Mouse (Mus musculus): ENCODE measurements around the gene Usp29.
"Not testable (repeated sequence)": the region's sequence is repeated elsewhere in the genome, so short reads cannot be mapped to it uniquely, and the experiment has no call there.

Usp29 gene

DNA sequence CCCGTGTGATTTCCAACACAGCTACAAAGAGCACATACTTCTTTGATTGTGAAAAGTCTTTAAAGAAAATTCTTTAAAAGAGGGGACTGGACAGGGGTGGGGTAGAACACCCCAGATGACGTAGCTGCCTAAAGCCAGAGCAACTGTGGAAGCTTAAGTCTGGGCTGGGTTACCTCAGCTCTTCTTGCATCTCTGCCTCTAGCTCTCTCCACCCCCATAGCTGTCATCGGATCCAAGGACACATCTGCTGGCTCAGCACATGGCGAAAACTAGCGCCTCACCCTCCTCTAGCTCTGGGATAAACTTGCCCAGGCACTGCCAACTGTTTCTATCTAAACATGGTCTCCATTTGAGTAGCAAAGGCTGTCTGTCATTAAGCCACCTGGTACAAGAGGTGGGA lies 34.9 kb downstream of the Usp29 start:
- no peak for DNase-seq (ENCODE audit: low spot score in 2 of 2)

GRCm38 (mm10) chr7:6770286-6770685 lies 39.9 kb downstream of the Usp29 start:
- DNase-seq (ENCODE audit: low spot score in 2 of 2), result no peak

DNA sequence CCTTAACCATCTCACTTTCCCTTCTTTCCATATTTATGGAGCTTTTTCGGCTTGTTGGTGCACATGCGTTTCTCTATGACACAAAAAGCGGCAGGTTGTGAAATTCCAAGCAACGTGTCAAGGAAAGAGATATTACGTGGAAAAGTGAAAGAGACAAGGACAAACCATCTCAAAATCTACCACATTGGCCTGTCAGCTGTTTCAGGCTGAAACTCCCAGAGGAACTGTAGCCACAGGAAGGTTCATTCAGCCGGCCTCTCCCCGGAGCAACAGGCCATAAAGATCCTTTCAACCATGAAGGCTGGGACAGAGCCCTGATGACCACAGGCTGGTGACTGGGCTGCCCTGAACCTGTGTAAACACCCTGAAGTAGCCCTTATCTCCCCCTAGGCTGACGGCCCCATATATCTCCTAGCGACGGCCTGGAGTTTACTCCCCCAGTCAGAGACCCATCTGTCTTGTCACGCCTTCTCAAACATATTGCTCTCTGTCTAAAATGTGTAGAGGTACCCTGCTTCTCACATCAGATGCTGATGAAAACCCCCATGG lies 43.6 kb downstream of the Usp29 start:
- not testable (repeated sequence) for DNase-seq (ENCODE audit: low spot score in 2 of 2)

GRCm38 (mm10) chr7:6776314-6777059 lies 46.1 kb downstream of the Usp29 start:
- DNase-seq (ENCODE audit: low spot score in 2 of 2), result peak; percentile 69 to 84

DNA sequence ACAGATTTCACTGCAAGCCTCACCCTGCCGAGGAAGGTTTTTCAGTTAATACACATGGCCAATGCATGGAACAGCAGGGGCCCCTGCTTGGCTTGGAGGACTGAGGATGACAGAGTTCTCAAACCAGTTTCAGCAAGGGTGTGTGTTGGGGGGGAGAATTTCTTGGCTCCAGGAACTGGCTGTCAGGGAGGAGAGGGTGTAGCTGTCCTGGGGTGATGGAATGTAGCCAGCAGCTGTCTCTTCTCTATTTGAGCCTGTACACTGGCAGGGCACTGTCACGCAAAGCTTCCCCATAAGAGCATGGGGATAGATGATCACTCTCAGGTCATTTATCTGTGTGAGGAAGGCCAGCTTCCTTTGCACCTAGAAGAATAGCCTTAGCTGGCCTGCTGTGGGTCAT lies 46.7 kb downstream of the Usp29 start:
- DNase-seq (ENCODE audit: low spot score in 2 of 2), result no peak

- no peak for DNase-seq (ENCODE audit: low spot score in 2 of 2)
Observed at GRCm38 (mm10) chr7:6777689-6778088, 47.3 kb downstream of the Usp29 start.

- no peak for DNase-seq (ENCODE audit: low spot score in 2 of 2)
Observed at GRCm38 (mm10) chr7:6779172-6779571, 48.8 kb downstream of the Usp29 start.

DNA sequence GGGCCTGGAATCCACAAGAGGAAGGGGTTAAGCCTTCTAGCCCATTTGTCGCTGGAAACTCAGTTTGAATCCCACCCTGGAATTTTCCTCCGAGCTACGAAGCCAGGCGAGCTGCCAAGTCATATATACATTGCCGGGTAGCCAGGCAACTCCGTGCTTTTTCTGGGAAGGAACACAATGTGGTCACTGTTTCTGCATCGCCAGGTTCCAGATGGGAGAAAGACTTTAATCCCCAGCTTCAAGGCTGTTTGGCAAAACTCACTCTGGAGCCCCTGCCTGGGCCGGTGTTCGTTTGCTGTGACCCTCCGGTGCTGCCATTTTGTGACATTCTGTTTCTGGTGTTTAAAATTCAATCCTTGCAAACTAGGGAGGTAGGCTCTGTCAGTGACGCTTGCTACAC lies 51.2 kb downstream of the Usp29 start:
- DNase-seq (ENCODE audit: low spot score in 2 of 2), result no peak

DNA sequence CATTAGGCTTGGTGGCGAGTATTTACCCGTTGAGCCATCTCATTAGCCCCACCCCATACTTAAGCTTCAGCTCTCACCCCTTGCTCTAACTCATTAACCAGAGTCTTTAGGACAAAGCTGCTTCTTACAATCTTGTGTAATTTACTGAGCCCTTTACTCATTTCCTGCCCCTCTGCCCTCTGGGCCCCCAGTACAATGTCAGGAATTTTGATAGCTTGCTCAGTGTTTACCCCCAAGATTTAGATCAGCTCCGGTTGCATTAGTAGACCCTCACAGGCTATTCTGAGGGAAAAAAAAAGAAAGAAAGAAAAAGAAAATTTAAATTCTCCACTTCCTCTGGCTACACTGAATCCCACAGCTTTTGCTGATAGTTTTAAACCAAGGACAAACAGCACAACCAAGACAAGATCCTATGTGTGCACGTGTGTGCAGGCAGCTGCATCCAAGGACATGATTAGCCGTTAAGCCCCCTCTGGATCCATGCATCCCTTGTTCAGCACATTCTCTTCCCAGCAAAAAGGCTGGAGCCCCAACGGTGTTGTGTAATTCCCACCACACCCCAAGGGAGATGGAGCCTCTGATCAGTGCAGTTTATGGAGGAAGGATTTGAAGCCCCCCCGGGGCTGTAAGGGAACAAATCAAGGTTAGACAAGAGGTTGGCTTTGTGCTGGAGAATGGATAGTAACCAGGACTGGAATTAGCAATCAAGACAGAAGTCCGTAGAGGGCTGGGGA lies 54.1 kb downstream of the Usp29 start:
- DNase-seq (ENCODE audit: low spot score in 2 of 2), result no peak

GRCm38 (mm10) chr7:6787000-6787399 lies 56.6 kb downstream of the Usp29 start:
- DNase-seq (ENCODE audit: low spot score in 2 of 2), result no peak

GRCm38 (mm10) chr7:6788101-6788500 lies 57.7 kb downstream of the Usp29 start:
- no peak for DNase-seq (ENCODE audit: low spot score in 2 of 2)

DNA sequence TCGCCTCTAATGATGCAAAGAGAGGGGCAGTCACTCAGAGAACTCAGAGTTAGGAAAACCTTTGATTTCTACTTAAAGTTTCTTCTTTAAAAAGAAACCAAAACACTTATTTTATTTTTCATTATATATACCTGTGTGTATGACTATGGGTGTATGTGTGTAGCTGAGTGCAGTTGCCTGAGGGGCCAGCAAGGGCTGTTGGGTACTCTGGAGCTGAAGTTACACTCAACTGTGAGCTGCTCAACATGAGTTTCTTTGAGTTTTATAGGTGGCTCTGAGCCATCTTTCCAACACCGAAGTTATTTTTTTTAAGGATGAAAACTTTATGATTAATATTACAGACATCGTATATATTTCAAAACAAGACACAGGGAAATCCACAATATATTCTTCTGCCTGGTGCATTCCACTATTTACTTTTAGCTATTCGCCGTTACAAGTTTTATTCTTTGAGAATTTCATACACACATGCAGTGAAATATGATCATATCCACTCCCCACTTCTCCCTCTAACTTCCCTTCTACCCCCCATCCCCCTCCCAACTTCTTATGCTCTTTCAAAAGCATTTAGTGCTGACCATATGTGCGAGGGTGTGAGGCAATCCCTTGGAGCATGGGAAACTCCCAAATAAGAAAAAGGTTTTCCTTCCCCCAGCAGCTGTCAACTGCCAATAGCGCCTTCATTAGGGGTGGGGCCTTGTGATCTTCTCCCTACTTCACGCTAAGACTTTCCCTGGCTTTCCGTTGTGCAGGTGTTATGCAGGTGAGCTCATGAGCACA lies 61.1 kb downstream of the Usp29 start:
- DNase-seq (ENCODE audit: low spot score in 2 of 2), result no peak

GRCm38 (mm10) chr7:6793240-6793639 lies 62.9 kb downstream of the Usp29 start:
- no peak for DNase-seq (ENCODE audit: low spot score in 2 of 2)

GRCm38 (mm10) chr7:6793811-6794210 lies 63.4 kb downstream of the Usp29 start:
- DNase-seq (ENCODE audit: low spot score in 2 of 2), result no peak

GRCm38 (mm10) chr7:6797408-6797807 lies 67.0 kb downstream of the Usp29 start:
- DNase-seq (ENCODE audit: low spot score in 2 of 2), result no peak

GRCm38 (mm10) chr7:6799105-6799805 lies 68.9 kb downstream of the Usp29 start:
- DNase-seq (ENCODE audit: low spot score in 2 of 2), result no peak

DNA sequence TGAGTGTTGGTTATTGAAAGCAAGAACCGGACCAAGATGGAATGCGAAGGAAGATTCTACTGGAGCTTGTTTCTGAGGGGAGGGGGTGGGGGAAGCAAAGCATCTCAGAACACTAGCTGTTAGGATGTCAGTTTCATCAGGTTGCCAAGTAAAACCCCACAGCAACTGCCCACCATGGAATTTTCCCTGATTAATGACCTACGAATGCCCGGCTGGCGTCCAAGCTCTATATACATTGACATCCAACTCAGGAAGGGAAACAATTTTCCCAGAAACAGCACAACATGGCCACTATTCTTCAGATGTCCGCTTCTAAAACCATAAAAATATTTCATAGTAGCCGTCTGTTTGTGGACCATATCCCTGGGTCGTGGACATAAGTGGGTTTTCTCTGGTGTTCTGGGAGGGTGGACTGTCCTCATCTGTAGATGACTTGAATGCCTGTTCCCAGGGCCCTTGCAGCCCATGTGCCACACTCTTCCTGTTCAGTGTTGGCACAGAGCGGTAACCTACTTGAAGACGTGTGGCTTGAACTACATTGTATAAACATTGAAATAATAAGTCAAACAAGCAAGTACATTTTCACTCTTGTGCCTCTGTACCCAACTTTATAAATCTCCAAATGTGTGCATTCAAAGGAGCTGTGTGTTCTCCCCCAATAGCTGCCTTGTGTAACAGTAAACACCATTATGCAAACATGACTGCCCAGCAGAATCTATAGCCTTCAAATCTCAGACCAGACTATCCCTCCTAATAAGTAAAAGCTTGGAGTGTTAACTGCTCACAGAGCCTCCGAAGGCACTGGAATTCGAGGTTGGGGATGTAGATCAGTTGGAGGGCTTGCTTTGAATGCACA lies 70.4 kb downstream of the Usp29 start:
- no peak for DNase-seq (ENCODE audit: low spot score in 2 of 2)

DNA sequence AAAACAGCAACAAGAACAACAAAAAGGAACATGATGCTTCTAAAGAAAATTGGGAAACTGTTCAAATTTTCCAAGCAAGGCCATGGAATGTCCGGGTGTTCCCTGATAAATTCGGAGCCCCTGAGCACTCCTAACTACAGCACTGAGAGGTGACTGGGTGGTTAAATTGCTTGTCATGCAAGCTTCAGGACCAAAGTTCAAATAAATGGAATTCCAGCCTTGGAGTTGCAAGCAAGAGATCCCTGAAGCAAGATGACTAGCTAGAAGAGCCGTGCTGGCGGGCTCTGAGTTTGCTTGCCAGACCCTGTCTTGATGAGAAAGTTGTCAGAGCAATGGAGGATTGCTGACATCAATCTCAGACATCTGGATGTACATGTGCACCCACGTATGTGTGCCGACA lies 71.3 kb downstream of the Usp29 start:
- no peak for DNase-seq (ENCODE audit: low spot score in 2 of 2)

- DNase-seq (ENCODE audit: low spot score in 2 of 2), result peak; percentile 44 to 61
Observed at GRCm38 (mm10) chr7:6810556-6810955, 80.2 kb downstream of the Usp29 start.

DNA sequence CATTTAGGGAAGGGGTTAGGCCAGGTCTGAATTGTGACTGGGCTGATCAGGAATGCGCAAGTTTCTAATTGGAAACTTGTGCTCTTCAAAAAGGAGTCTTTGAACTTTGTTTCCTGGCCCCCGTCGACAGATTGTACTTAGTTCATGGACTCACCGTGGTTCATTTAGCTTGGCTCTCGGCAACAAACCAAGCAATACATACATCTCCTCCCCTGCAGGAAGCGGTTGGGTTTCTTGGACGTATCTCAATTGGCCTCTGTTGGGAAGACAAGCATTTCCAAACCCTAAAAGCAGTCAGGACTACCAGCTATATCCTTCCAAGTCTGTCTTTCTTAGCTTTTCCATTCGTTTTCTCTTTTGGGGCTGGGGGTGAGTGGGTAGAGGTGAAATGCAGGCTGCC lies 84.6 kb downstream of the Usp29 start:
- DNase-seq (ENCODE audit: low spot score in 2 of 2), result no peak
